Mouse (Mus musculus): ENCODE data around the gene Aoc2.

Aoc2 gene

GRCm38 (mm10) chr11:101324763-101325162 is at the start of gene Aoc2:
Gene Aoc2, plus strand, starts transcription at chr11:101325063.
- no peak for DNase-seq (ENCODE audit: low spot score in 2 of 2)

- DNase-seq (ENCODE audit: low spot score in 2 of 2) = no peak
These were observed 49.6 kb upstream of the Aoc2 start for GRCm38 (mm10) chr11:101275309-101275708.

GRCm38 (mm10) chr11:101276319-101277070 is 48.4 kb upstream of the Aoc2 start:
- DNase-seq (ENCODE audit: low spot score in 2 of 2) = no peak

GRCm38 (mm10) chr11:101277381-101278222 is 47.3 kb upstream of the Aoc2 start:
- no peak for DNase-seq (ENCODE audit: low spot score in 2 of 2)

DNA sequence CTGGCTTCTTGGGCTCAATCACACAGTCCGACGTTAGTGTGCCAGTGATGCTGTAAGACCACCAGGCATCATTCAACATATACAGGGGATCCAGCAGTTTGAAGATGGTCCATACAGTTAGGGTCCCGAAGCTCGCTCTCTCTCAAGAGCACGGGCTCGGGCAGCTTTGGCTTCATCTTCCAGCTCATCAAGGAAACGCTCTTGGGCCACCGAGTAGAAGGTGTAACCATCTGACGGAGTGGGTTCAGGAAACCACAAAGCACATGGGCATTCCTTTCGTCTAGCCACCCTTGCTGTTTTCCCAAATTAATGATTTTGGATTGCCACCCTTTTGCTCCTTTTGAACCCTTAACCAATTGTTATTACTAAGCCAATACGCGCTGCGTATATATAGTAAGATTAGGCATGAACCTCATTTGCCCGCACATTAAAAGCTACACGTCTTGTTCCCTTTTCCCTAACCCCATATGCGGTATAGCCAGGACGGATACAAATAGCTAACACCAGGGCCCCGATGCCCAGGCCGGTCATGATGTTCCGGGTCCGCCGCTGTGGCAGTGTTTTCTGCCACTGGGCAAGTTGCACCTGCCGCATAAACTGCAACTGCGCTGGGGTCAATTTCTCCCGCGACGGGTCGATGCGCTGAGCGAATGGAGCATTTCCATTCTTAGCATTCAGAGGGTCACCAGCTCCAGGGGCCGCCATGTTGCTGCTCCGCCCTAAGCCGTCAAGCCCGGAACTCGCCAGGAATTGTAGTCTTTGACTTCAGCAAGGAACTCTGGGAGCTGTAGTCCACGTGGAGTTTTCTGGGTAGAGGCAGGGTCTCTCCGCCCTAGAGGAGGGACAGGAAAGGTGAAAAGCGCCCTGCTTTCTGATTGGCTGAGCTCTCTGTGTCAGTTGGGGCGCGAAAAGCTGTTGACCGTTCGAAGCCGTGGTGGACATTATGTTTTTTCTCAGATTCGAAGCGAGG is 46.4 kb upstream of the Aoc2 start, which contains the start of the genes Cntd1 and Coa3:
TSS of gene Cntd1 (plus strand) at position 790 of the 970 bp plus-strand sequence.
TSS of gene Coa3 (minus strand) at position 892 of the 970 bp plus-strand sequence.
- peak; percentile 86 to 87 for DNase-seq (ENCODE audit: low spot score in 2 of 2)

DNA sequence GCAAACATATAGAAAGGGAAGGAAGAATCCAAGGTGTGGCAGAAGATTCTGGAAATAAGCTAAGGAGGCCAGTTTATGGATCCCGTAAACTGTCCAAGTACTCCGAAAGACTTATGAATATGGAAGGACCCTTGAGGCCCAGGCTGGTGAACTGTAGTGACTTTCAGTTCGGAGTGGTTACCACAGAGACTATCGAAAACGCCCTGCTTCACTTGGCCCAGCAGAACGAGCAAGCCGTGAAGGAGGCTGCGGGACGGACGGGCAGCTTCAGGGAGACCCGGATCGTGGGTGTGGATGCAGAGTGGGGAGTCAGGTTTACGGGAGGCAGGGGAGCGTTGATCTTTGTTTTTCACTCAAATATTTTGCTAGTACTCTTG is 45.7 kb upstream of the Aoc2 start:
- no peak for DNase-seq (ENCODE audit: low spot score in 2 of 2)

DNA sequence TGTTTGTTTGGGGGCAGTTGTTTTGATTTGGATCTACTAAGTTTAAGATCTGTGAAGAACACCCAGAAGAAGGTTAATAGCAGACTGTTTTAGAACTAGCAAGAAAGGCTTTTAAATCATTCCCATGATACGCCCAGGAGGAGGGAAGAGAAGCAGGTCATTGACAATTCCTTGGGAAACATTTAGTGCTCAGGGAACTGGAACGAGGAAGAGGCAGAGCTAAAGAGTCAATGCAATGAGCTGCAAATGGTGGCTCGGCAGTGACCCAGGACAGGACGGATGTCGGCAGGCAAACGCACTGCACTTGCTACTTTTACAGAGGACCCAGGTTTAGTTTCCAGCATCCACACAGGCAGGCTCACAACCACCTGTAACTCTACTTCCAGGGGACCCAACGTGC is 44.0 kb upstream of the Aoc2 start:
- DNase-seq (ENCODE audit: low spot score in 2 of 2) = no peak

DNA sequence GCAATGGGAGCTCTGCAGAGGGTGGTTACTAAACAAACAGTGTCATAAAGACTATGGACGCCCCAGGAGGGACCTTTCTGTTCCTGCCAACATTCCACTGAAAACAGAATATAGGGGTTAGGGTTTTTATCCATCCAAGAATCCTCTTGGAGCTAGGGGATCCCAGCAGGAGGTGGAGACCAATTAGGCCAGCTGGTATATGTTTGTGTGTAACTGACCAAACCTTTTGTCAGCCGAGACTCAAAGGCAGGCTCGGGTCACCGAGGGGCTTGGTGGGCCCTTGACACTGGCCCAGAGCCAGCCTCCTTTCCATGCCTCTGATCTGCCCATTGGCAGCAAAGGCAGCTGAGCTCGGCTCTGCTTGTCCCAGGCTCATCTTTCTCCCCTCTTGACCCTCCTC is 42.0 kb upstream of the Aoc2 start:
- DNase-seq (ENCODE audit: low spot score in 2 of 2) = no peak

GRCm38 (mm10) chr11:101283805-101284204 is 41.1 kb upstream of the Aoc2 start:
- DNase-seq (ENCODE audit: low spot score in 2 of 2) = no peak

GRCm38 (mm10) chr11:101287306-101287705 is 37.6 kb upstream of the Aoc2 start:
- DNase-seq (ENCODE audit: low spot score in 2 of 2) = peak; percentile 32 to 40

GRCm38 (mm10) chr11:101291231-101291630 is 33.6 kb upstream of the Aoc2 start:
- DNase-seq (ENCODE audit: low spot score in 2 of 2) = no peak

DNA sequence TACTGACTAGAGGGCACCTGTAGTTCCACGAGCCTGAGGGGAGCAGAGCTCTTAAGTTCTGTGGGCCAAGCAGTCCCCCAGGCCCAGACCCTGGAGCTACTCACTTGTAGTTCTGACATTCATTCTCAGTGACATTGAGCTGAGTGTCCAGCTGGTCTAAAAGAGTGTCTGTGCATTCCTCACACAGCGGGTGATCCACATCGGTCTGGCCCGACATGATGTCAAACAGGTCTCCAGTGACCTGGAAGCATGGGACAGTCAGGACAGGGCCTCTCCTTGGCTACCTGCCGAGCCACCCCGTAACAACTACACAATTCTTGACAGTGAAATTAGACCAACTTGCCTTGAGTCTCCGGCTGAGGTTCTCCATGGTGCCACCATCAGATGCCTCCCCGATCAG is 29.7 kb upstream of the Aoc2 start:
- no peak for DNase-seq (ENCODE audit: low spot score in 2 of 2)

- no peak for DNase-seq (ENCODE audit: low spot score in 2 of 2)
These were observed 24.0 kb upstream of the Aoc2 start for GRCm38 (mm10) chr11:101300881-101301280.

- no peak for DNase-seq (ENCODE audit: low spot score in 2 of 2)
These were observed 23.4 kb upstream of the Aoc2 start for GRCm38 (mm10) chr11:101301299-101302003.

DNA sequence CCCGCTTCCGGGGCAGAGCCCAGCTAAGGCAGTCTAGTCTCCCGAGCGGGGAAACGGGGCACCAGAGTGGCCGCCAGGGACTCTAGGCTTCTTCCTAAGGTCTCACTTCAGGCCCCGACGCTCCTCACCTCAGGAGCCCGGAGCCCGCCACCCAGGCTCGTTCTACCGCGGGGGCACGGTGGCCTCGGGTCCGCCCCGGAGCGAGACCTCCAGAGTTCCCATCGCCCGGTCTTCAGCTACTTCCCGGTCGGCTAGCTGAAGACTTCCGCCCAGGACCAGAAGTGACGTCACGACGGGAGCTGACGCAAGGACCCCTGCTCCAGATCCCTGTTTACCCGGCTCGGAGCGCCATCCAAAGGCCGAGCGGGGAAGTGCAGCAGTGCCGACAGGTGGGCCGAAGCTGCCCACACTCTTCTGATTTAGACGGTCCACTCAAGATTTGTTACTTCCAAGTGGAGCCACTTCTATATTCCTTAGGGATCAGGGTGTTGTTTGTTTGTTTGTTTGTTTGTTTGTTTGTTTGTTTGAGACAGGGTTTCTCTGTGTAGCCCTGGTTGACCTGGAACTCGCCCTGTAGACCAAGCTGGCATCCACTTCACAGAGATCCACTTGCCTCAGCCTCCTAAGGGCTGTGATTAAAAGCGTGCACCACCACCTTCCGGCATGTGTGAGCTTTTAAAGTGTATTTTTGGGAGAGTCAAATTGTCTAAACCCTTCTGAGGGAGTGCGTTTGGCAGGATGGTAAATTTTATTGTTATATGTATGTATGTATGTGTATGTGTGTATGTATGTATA is 22.7 kb upstream of the Aoc2 start, which contains the start of gene Becn1:
TSS of gene Becn1 (minus strand) at position 283 of the 795 bp plus-strand sequence.
- DNase-seq (ENCODE audit: low spot score in 2 of 2) = peak; percentile 93 to 94

DNA sequence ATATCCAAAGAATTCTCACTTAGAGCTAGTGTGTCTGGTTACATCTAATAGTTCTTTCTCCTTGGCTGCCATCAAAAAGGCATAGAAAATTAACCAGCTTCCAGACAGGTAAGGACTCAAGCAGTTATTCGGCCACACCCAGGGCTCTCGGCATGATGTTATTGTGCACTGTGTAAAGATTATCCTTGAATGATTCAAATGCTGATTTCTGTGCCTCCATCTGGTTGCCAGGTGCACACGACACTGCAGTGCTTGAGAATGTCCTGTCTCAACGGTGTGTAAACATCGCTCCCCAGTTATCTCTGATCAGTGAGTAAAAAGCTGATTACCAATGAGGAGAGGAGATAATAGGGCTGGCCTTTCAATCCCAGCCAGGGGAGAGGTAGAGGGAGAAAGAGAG is 17.1 kb upstream of the Aoc2 start:
- DNase-seq (ENCODE audit: low spot score in 2 of 2) = no peak

- no peak for DNase-seq (ENCODE audit: low spot score in 2 of 2)
These were observed 13.8 kb upstream of the Aoc2 start for GRCm38 (mm10) chr11:101311083-101311482.

GRCm38 (mm10) chr11:101312150-101312549 is 12.7 kb upstream of the Aoc2 start:
- no peak for DNase-seq (ENCODE audit: low spot score in 2 of 2)

- no peak for DNase-seq (ENCODE audit: low spot score in 2 of 2)
These were observed 10.3 kb upstream of the Aoc2 start for GRCm38 (mm10) chr11:101314567-101314966.

DNA sequence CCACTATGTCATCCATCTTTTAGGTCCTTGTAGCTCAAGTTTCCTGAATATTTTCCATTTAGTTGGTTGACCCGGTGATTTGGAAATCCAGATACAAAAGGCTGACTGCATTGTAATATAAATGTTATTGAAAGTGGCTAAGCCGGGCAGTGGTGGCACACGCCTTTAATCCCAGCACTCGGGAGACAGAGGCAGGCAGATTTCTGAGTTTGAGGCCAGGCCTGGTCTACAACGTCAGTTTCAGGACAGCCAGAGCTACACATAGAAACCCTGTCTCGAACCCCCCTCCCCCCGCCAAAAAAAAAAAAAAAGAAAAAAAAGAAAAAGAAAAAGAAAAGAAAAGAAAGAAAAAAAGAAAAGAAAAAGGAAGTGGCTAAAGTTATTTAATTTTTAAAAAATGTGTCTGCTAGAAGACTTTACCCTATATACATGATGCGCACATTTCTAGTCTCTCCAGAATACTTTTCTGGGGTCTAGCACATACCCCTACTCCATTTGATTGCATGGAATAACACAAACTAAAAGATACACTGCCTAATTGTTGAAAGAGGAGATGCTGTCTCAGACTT is 9.7 kb upstream of the Aoc2 start:
- DNase-seq (ENCODE audit: low spot score in 2 of 2) = no peak

Data from heart, adult 9 months (tissue).